Mouse (Mus musculus): Measurements from ENCODE around the gene Pgap1. TPM values are rescaled to one million over a fixed set of nuclear protein-coding genes. Genes with fewer than 3 reads are reported as not detected.
A peak's percentile ranks its signal among the peaks of the same experiment; 100 is the strongest.

Pgap1 gene
- polyA plus RNA-seq, 1 experiment from 2014 or later = 20.7 TPM

DNA sequence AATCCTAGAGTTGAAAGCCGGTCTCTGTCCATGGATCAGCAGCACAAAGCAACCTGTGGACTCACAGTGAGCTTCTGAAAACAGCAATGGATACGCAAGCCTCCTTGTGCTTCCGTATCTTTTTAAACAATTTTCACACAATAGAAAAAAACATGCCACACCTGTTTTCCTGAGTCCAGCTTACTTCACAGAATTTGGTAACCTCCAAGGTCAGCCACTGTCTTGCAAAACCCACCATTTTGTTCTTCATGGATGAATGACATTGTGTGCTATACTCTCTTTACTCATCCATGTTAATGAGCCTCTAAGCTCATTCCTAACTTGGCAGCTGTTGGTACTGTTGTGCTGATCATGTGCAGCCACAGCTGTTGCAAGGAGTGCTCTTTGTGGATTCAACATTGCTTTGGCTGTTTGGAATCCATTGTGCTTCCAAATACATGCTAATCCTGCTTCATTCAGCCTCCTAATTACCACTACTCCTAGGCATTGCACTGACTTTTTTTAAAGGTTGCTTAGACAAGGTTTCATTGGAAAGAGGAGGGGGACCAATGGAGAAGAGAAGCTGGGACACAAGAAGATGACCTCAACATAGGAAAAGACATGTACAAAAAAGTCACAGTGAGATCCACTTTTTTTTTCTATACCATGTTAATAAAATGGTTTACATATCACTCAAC is 72.6 kb downstream of the Pgap1 start:
- Histone ChIP-seq H3K9ac (ENCODE audit: low read depth, low read length) (no peak overlapping the region), H3K27me3 (replicated peaks; ENCODE audit: control insufficient read depth, insufficient read depth, low read length) (no peaks in the 10 kb centered on the region), H3K4me2 (ENCODE audit: low read length) (no peak overlapping the region), H3K4me3 (ENCODE audit: low read length) (no peak overlapping the region), H3K36me3 (ENCODE audit: control insufficient read depth, insufficient read depth, low read length) (peaks cover 34% of the 10 kb centered on the region), H3K9me3 (ENCODE audit: control insufficient read depth, low read length) (no peaks in the 10 kb centered on the region), H3K27ac (ENCODE audit: low read depth, low read length) (no peak overlapping the region), H3K4me1 (ENCODE audit: control insufficient read depth, insufficient read depth, low read depth, low read length) (no peaks in the 10 kb centered on the region)
- WGBS = 85% methylated on average over 3 of the region's 3 CpGs
- no peak for ATAC-seq

DNA sequence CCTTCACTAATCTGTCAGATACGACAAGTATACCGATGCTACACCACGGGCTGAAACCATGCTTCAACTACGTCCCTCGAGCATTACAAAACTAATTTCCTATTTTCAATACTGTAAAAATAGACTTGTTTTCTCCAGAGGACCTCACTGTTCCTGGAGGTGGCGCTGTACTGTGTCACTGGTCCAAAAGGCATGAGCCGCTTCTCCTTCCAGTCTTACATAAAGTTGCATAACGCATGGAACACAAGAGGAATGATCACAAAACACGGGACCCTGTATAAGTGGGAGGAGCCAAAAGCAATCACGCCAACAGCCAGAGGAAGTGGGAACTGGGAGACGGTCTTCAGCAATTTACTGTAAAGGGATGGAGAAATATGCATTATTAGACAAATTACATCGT is 77.0 kb downstream of the Pgap1 start:
- Histone ChIP-seq H3K9me3 (ENCODE audit: control insufficient read depth, low read length) (no peaks in the 10 kb centered on the region), H3K4me3 (ENCODE audit: low read length) (no peak overlapping the region), H3K9ac (ENCODE audit: low read depth, low read length) (no peak overlapping the region), H3K4me2 (ENCODE audit: low read length) (no peak overlapping the region), H3K36me3 (ENCODE audit: control insufficient read depth, insufficient read depth, low read length) (peaks cover 34% of the 10 kb centered on the region), H3K27me3 (replicated peaks; ENCODE audit: control insufficient read depth, insufficient read depth, low read length) (no peaks in the 10 kb centered on the region), H3K27ac (ENCODE audit: low read depth, low read length) (no peak overlapping the region), H3K4me1 (ENCODE audit: control insufficient read depth, insufficient read depth, low read depth, low read length) (no peaks in the 10 kb centered on the region)
- no peak for ATAC-seq
- WGBS = 97% methylated on average over 12 of the region's 12 CpGs

DNA sequence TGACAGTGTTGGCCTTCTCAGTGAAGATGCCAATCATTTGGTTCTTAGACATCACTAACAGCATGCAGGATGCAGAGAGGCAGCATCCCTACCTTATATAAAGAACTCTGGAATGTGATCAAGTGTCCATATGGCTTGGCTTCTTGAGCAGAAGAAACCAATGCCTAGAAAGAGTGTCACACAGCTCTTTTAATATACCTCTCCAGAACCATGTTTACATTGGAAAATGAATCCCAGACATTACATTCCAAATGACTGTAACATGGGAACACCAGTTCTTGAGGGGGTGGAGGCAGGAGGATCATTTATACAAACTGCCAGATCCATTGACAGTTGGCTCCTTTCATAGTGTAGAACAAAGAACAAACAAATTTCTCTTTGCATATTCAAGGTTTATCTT is 88.8 kb downstream of the Pgap1 start:
- H3K36me3 ChIP-seq (ENCODE audit: control insufficient read depth, insufficient read depth, low read length) = no peaks in the 10 kb centered on the region
- H3K27me3 ChIP-seq (replicated peaks; ENCODE audit: control insufficient read depth, insufficient read depth, low read length) = no peaks in the 10 kb centered on the region
- no peak; the same call in 1 of the 2 replicates for ATAC-seq
- H3K9me3 ChIP-seq (ENCODE audit: control insufficient read depth, low read length) = no peaks in the 10 kb centered on the region
- H3K4me2 ChIP-seq (ENCODE audit: low read length) = no peak overlapping the region
- no peaks in the 10 kb centered on the region for H3K4me1 ChIP-seq (ENCODE audit: control insufficient read depth, insufficient read depth, low read depth, low read length)
- H3K9ac ChIP-seq (ENCODE audit: low read depth, low read length) = no peak overlapping the region
- no peak overlapping the region for H3K27ac ChIP-seq (ENCODE audit: low read depth, low read length)
- H3K4me3 ChIP-seq (ENCODE audit: low read length) = no peak overlapping the region

DNA sequence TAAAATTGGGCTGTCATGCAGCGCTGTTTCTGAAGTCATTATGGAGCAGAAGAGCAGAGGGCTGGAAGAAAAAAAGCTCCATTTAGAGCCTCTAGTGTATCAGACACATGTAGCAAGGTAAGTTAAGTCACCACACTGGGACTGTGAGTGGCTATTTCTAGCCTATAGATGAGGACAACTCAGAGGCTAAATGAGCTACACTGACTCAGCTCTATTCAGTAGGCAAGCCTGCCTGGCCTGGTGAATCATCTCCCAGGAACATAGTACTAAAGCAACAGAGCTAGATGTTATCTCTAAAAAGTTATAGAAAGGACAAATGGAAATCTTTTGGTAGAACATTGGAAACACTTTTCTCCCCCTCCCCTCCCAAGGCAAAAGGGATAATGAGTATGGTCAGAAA is 90.1 kb downstream of the Pgap1 start:
- no peaks in the 10 kb centered on the region for H3K36me3 ChIP-seq (ENCODE audit: control insufficient read depth, insufficient read depth, low read length)
- H3K4me3 ChIP-seq (ENCODE audit: low read length) = no peak overlapping the region
- WGBS = 100% methylated on average over 1 of the region's 1 CpGs
- H3K4me2 ChIP-seq (ENCODE audit: low read length) = no peak overlapping the region
- no peak for ATAC-seq
- H3K4me1 ChIP-seq (ENCODE audit: control insufficient read depth, insufficient read depth, low read depth, low read length) = no peaks in the 10 kb centered on the region
- no peak overlapping the region for H3K9ac ChIP-seq (ENCODE audit: low read depth, low read length)
- H3K27ac ChIP-seq (ENCODE audit: low read depth, low read length) = no peak overlapping the region
- no peaks in the 10 kb centered on the region for H3K27me3 ChIP-seq (replicated peaks; ENCODE audit: control insufficient read depth, insufficient read depth, low read length)
- no peaks in the 10 kb centered on the region for H3K9me3 ChIP-seq (ENCODE audit: control insufficient read depth, low read length)

DNA sequence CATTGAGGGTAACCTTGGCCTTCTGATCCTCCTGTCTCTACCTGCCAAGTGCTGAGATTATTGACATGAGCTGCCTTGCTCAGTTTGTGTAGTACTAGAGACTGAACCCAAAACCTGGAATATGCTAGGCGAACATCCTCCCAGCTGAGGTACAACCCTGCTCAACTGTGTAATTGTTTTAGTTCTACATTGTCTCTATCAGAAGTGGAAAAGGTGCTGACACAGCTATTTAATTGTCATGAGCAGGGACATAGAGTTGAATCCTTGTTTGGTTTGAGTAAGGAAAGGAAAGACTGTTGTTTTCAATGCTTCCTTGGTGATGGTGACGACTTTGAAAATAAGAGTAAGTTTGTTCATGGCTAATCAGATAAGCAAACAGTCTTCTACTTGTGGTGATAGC is 105.4 kb downstream of the Pgap1 start:
- WGBS = 93% methylated on average over 2 of the region's 2 CpGs

DNA sequence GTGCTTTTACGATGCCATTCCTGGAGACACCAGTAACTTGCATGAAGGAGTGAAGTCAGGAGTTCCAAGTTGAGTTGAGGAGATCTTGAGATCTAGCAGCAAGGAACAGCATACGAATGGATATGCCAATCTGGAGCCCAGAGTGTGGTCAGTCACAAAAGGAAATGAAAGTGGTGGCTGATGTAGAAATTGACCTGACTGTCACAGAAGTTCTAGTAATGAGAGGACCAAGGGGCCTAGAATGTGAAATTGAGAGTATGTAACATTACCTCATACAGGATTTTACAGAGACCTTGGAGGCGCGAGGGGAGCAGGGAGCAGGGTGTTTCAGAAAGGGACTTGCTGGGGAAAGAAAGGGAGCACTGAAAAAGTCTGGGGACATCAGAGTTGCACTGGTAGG is 108.7 kb downstream of the Pgap1 start:
- H3K4me2 ChIP-seq (ENCODE audit: low read length) = no peak overlapping the region
- H3K36me3 ChIP-seq (ENCODE audit: control insufficient read depth, insufficient read depth, low read length) = no peaks in the 10 kb centered on the region
- no peak overlapping the region for H3K9ac ChIP-seq (ENCODE audit: low read depth, low read length)
- no peaks in the 10 kb centered on the region for H3K9me3 ChIP-seq (ENCODE audit: control insufficient read depth, low read length)
- H3K4me1 ChIP-seq (ENCODE audit: control insufficient read depth, insufficient read depth, low read depth, low read length) = no peaks in the 10 kb centered on the region
- no peak overlapping the region for H3K4me3 ChIP-seq (ENCODE audit: low read length)
- H3K27me3 ChIP-seq (replicated peaks; ENCODE audit: control insufficient read depth, insufficient read depth, low read length) = no peaks in the 10 kb centered on the region
- 89% methylated on average over 4 of the region's 4 CpGs for WGBS
- no peak for ATAC-seq
- no peak overlapping the region for H3K27ac ChIP-seq (ENCODE audit: low read depth, low read length)

More for the DNA sequence above, 105.4 kb downstream of the Pgap1 start:
- ATAC-seq = no peak
- H3K9me3 ChIP-seq (ENCODE audit: control insufficient read depth, low read length) = no peaks in the 10 kb centered on the region
- no peak overlapping the region for H3K4me3 ChIP-seq (ENCODE audit: low read length)
- H3K4me2 ChIP-seq (ENCODE audit: low read length) = no peak overlapping the region
- H3K9ac ChIP-seq (ENCODE audit: low read depth, low read length) = no peak overlapping the region
- no peak overlapping the region for H3K27ac ChIP-seq (ENCODE audit: low read depth, low read length)
- no peaks in the 10 kb centered on the region for H3K4me1 ChIP-seq (ENCODE audit: control insufficient read depth, insufficient read depth, low read depth, low read length)
- no peaks in the 10 kb centered on the region for H3K27me3 ChIP-seq (replicated peaks; ENCODE audit: control insufficient read depth, insufficient read depth, low read length)
- H3K36me3 ChIP-seq (ENCODE audit: control insufficient read depth, insufficient read depth, low read length) = no peaks in the 10 kb centered on the region

DNA sequence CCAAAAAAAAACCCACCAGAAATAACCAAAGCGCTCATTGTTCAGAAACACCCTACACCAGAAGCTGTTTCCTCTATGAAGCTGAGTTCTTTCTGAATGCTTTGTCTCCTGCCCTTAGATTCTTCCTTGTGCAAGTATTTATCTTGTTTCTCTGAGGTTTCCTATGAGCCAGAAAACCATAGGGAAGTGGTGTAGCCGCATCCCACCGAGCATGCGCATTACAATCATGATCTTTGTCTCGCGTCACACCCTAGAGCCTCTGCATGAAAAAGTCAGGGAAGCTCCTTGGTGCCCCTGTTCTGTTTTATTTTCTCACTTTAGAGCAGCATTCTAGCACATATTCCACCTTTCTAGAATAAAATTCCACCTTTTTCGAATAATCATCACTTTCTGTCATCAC is 113.8 kb downstream of the Pgap1 start:
- Histone ChIP-seq H3K27ac (ENCODE audit: low read depth, low read length) (no peak overlapping the region), H3K4me3 (ENCODE audit: low read length) (no peak overlapping the region), H3K27me3 (replicated peaks; ENCODE audit: control insufficient read depth, insufficient read depth, low read length) (no peaks in the 10 kb centered on the region), H3K4me2 (ENCODE audit: low read length) (no peak overlapping the region), H3K9me3 (ENCODE audit: control insufficient read depth, low read length) (no peaks in the 10 kb centered on the region), H3K9ac (ENCODE audit: low read depth, low read length) (no peak overlapping the region), H3K36me3 (ENCODE audit: control insufficient read depth, insufficient read depth, low read length) (no peaks in the 10 kb centered on the region), H3K4me1 (ENCODE audit: control insufficient read depth, insufficient read depth, low read depth, low read length) (no peaks in the 10 kb centered on the region; the same call in 1 of the 2 replicates)
- no peak for ATAC-seq
- 47% methylated on average over 7 of the region's 7 CpGs for WGBS

DNA sequence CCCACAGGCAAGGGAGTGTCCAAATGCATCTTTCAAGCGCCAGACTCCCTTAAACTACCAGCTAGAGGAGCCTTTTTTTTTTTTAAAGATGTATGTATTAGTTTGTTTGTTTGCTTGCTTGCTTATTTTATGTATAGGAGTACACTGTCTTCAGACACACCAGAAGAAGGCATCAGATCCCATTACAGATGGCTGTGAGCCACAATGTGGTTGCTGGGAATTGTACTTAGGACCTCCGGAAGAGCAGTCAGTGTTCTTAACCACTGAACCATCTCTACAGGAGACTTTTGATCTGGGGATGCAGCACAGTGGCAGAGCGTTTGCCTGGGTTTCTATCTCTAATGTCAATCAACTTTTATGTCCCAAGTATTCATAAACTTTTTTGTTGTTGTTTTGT is 118.4 kb downstream of the Pgap1 start:
- H3K4me1 ChIP-seq (ENCODE audit: control insufficient read depth, insufficient read depth, low read depth, low read length) = peaks cover 15% of the 10 kb centered on the region
- peak overlapping the region; percentile 74 for H3K4me2 ChIP-seq (ENCODE audit: low read length)
- no peak; the same call in 1 of the 2 replicates for ATAC-seq
- no peaks in the 10 kb centered on the region for H3K27me3 ChIP-seq (replicated peaks; ENCODE audit: control insufficient read depth, insufficient read depth, low read length)
- H3K9ac ChIP-seq (ENCODE audit: low read depth, low read length) = peak overlapping the region; percentile 84
- H3K4me3 ChIP-seq (ENCODE audit: low read length) = peak overlapping the region; percentile 79
- no peak overlapping the region; the same call in 1 of the 2 replicates for H3K27ac ChIP-seq (ENCODE audit: low read depth, low read length)
- H3K36me3 ChIP-seq (ENCODE audit: control insufficient read depth, insufficient read depth, low read length) = no peaks in the 10 kb centered on the region
- 43% methylated on average over 3 of the region's 3 CpGs for whole genome bisulfite sequencing
- no peaks in the 10 kb centered on the region for H3K9me3 ChIP-seq (ENCODE audit: control insufficient read depth, low read length)

DNA sequence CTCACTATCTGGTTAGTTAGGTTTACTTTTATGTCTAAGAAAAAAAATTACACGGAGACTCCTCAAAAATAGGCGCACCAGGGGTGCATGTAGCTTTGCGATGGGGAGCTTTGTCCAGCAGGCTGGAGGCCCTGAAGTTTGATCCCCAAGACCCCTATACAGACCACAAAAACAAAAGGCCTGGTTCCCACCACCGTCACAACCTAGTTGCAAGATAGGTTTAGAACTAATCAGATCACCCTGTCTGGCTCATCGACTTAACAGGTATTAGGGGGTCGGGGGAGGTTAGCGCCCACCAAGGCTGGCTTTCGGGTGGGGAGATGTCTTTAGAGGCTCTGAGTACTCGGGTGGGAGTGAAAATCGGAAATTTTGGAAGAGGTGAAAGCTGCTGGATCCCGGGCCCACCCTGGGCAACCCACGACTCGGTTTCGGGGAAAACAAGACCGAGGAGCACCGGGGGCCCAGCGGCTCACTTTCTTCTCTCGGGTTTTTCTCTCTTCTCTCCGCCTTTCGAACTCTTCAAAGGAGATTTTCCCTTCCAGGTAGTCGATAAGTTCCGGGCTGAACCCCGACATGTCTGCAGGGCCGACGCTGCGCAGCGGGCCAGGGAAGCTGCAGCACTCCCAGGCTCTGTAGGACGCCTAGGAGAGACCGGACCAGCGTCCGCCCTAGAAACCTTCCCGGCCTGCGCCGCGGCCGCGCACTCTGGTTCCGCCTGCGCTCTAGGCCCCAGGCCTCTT is 119.0 kb downstream of the Pgap1 start, which contains the start of gene Gtf3c3:
Gene Gtf3c3, minus strand, starts transcription at position 632 of the 740 bp plus-strand sequence.
- H3K27me3 ChIP-seq (replicated peaks; ENCODE audit: control insufficient read depth, insufficient read depth, low read length) = no peaks in the 10 kb centered on the region
- H3K27ac ChIP-seq (ENCODE audit: low read depth, low read length) = no peak within 1 kb of the TSS; the same call in 1 of the 2 replicates
- H3K4me1 ChIP-seq (ENCODE audit: control insufficient read depth, insufficient read depth, low read depth, low read length) = peaks cover 15% of the 10 kb centered on the region
- H3K9me3 ChIP-seq (ENCODE audit: control insufficient read depth, low read length) = no peaks in the 10 kb centered on the region
- H3K36me3 ChIP-seq (ENCODE audit: control insufficient read depth, insufficient read depth, low read length) = no peaks in the 10 kb centered on the region
- 3% methylated on average over 39 of the region's 39 CpGs for WGBS
- peak within 1 kb of the TSS; percentile 84 for H3K9ac ChIP-seq (ENCODE audit: low read depth, low read length)
- peak within 1 kb of the TSS; percentile 74 for H3K4me2 ChIP-seq (ENCODE audit: low read length)
- ATAC-seq = peak; percentile 100
- peak within 1 kb of the TSS; percentile 79 for H3K4me3 ChIP-seq (ENCODE audit: low read length)

Measured in hindbrain, embryonic 16.5 days (tissue).